Mouse (Mus musculus): ENCODE data around the gene Elovl7. TPM values are rescaled to one million over a fixed set of nuclear protein-coding genes. Genes with fewer than 3 reads are reported as not detected.
A peak's percentile ranks its signal among the peaks of the same experiment; 100 is the strongest.

Gene Elovl7
- polyA plus RNA-seq, 1 experiment from 2014 or later: 2.8 TPM

DNA sequence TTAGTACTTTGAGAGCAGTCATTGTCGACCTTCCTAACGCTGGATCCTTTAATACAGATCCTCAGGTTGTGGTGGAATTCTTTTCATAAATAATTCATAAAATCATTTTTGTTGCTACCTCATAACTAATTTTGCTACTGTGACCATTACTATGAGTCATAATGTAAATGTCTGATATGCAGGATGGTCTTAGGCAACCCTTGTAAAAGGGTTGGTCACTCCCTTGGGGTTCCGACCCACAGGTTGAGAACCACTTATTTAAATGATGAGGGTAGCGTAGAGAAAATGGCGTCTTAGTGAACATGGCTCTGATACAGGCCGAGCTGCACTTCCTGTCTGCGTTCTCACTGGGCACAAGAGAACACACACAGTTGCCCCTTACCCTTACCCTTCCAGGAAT lies 63.1 kb downstream of the Elovl7 start:
- H3K9ac ChIP-seq: no peak overlapping the region
- no peak overlapping the region for H3K4me3 ChIP-seq
- no peak overlapping the region for H3K4me2 ChIP-seq
- no peaks in the 10 kb centered on the region for H3K9me3 ChIP-seq (replicated peaks)
- no peak overlapping the region for H3K27ac ChIP-seq
- no peaks in the 10 kb centered on the region for H3K36me3 ChIP-seq
- WGBS: 86% methylated on average over 7 of the region's 7 CpGs
- H3K27me3 ChIP-seq: 0 out of 2 replicates have a peak, but pooled peaks cover 8% of the 10 kb centered on the region
- no peak for ATAC-seq (replicated peaks; ENCODE audit: insufficient number of reproducible peaks, insufficient read depth, low FRiP score, low read depth)
- H3K4me1 ChIP-seq (replicated peaks): 0 out of 2 replicates have a peak, but pooled peaks cover 5% of the 10 kb centered on the region

DNA sequence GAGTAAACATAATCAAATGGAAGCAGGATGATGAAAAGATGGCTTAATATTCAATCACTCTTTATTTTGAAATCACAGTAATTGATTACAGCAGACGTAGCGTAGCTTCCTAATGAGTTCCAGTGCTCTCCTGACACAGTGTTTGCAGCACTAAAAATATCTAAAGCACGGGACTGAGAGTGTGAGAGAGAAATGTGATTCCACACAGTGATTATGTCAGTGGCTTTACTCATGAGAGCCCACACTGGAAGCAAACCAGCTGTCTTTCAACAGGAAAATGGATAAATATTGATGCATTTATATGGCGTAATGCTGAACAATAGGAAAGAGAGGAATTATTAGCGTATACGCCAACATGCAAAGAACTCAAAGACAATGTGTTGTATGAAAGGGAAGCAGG lies 64.4 kb downstream of the Elovl7 start:
- Histone ChIP-seq H3K36me3 (no peaks in the 10 kb centered on the region), H3K27me3 (0 out of 2 replicates have a peak, but pooled peaks cover 8% of the 10 kb centered on the region), H3K4me3 (no peak overlapping the region), H3K4me2 (no peak overlapping the region), H3K9ac (no peak overlapping the region), H3K27ac (no peak overlapping the region), H3K4me1 (replicated peaks) (0 out of 2 replicates have a peak, but pooled peaks cover 3% of the 10 kb centered on the region), H3K9me3 (replicated peaks) (no peaks in the 10 kb centered on the region)
- WGBS: 51% methylated on average over 6 of the region's 6 CpGs
- no peak for ATAC-seq (replicated peaks; ENCODE audit: insufficient number of reproducible peaks, insufficient read depth, low FRiP score, low read depth)

DNA sequence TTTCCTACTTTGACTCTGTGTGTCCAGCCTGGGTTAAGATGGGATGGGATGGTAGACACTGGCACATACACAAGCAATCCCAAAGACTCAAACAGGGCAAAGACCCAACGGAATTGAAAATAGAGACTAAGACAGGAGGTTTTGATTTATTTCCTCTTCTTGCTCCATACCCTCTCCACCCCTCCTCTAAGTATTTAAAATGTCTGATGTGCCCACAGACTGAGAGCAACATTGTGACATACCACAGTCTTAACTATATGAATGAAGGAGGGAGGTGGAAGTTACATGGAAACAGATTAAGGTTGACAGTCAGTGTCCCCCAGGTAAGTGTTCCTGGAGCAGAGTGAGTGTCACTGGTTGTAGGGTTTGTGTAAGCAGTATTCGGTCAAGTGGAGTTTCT lies 70.1 kb downstream of the Elovl7 start:
- H3K4me2 ChIP-seq: no peak overlapping the region
- no peaks in the 10 kb centered on the region for H3K9me3 ChIP-seq (replicated peaks)
- ATAC-seq (replicated peaks; ENCODE audit: insufficient number of reproducible peaks, insufficient read depth, low FRiP score, low read depth): no peak
- 82% methylated on average over 2 of the region's 2 CpGs for WGBS
- no peak overlapping the region for H3K9ac ChIP-seq
- no peak overlapping the region for H3K27ac ChIP-seq
- H3K4me3 ChIP-seq: no peak overlapping the region
- H3K27me3 ChIP-seq: 0 out of 2 replicates have a peak, but pooled peaks cover 8% of the 10 kb centered on the region
- no peaks in the 10 kb centered on the region for H3K4me1 ChIP-seq (replicated peaks)
- H3K36me3 ChIP-seq: no peaks in the 10 kb centered on the region

DNA sequence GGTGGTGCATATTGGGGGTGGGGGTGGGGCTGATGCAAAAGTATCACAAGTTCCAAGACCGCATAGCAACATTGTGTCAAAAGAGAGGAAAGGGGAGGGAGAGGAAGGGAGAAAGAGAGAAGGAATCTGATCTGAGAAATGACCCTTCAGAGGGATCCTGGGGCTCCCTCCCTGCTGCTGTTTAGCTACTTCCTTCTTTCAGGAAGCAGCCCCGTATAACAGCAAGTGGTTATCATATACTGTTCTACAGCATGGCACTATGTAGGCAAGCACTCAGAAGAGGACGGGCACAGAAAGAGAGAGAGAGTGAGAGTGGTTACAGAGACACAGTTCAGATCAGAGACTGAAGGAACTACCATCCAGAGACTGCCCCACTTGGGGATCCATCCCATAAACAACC lies 73.7 kb downstream of the Elovl7 start:
- ATAC-seq (replicated peaks; ENCODE audit: insufficient number of reproducible peaks, insufficient read depth, low FRiP score, low read depth): no peak
- H3K4me2 ChIP-seq: no peak overlapping the region
- no peaks in the 10 kb centered on the region for H3K36me3 ChIP-seq
- H3K27me3 ChIP-seq: peaks cover 12% of the 10 kb centered on the region
- H3K4me3 ChIP-seq: no peak overlapping the region
- WGBS: 46% methylated on average over 3 of the region's 3 CpGs
- H3K4me1 ChIP-seq (replicated peaks): no peaks in the 10 kb centered on the region
- H3K9me3 ChIP-seq (replicated peaks): no peaks in the 10 kb centered on the region
- H3K9ac ChIP-seq: no peak overlapping the region
- H3K27ac ChIP-seq: no peak overlapping the region

DNA sequence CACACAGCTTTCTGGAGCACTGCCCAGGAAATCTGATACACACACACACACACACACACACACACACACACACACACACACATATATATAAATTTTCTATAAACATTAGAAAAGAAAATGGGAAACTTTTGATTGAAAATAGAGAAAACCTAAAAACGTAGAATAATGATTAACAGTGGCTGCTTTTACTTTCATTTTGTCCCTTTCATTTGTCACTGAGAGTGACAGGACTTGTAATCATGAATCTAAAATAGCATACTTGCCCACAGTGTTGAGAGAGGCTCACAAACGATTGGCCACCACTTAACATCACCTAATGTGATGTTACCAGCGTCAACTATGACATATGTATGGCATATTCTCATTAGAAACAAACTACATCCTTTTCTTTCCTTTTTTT lies 75.2 kb downstream of the Elovl7 start:
- ATAC-seq (replicated peaks; ENCODE audit: insufficient number of reproducible peaks, insufficient read depth, low FRiP score, low read depth): no peak

DNA sequence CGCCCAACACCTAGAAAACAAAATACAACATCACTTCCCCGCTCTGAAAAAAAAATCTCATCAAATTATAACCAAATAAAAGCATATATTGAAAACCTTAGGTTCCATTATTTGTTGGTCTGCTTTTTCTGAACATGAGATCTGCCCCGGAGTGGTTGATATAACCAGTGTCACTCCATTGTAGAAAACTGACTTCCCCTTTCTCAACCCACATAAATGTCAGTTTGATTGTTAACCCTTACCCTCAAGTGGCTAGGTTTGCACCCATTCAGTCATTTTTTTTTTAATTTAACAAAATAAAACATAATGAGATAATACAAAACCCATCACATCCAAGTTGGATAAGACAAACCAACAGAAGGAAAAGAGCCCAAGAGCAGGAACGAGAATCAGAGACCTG lies 76.1 kb downstream of the Elovl7 start:
- ATAC-seq (replicated peaks; ENCODE audit: insufficient number of reproducible peaks, insufficient read depth, low FRiP score, low read depth): no peak
- Histone ChIP-seq H3K27me3 (peaks cover 15% of the 10 kb centered on the region), H3K4me1 (replicated peaks) (no peaks in the 10 kb centered on the region), H3K4me3 (no peak overlapping the region), H3K9me3 (replicated peaks) (no peaks in the 10 kb centered on the region), H3K4me2 (no peak overlapping the region), H3K27ac (no peak overlapping the region), H3K9ac (no peak overlapping the region), H3K36me3 (no peaks in the 10 kb centered on the region)
- WGBS: 81% methylated on average over 4 of the region's 4 CpGs

More for the DNA sequence above, 75.2 kb downstream of the Elovl7 start:
- no peaks in the 10 kb centered on the region for H3K9me3 ChIP-seq (replicated peaks)
- 64% methylated on average over 3 of the region's 3 CpGs for WGBS
- H3K27me3 ChIP-seq: peaks cover 15% of the 10 kb centered on the region
- H3K36me3 ChIP-seq: no peaks in the 10 kb centered on the region
- H3K27ac ChIP-seq: no peak overlapping the region
- no peak overlapping the region for H3K4me2 ChIP-seq
- H3K4me1 ChIP-seq (replicated peaks): no peaks in the 10 kb centered on the region
- H3K4me3 ChIP-seq: no peak overlapping the region
- no peak overlapping the region for H3K9ac ChIP-seq

DNA sequence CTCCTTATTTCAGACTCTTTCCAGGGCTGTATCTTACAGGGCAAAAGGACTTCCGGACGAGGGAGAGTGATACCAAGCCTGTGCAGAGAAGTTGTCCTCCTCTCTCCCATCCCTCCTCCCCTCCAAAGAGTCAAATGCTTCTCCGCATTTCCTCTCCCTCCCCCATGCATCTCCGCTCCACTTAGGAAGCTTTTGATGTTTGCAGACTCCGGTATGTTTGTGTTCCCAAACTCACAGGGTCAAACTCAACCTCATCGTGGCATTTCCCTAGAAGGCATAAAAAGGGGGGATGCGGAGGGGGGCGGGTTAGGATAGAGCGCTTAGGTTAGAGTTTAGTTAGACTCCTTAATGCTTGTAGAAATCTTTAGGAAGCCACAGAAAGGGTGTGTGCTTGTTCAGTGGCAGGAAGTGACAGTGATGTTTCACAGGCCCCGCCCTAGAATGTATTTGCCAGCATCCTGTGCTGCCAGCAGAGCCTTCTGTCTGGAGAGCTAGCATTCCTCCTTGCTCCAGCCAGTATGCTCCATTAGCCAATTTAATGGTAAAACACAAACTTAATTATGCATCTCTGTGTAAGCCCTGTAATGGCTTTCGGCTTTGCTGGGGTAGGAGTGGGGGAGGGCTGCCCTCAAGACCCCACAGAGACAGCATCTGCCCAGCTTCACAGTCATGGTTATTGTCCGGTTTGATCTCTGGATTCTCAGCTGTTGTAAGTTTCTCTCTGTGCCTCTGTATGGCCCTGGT lies 83.3 kb downstream of the Elovl7 start:
- Histone ChIP-seq H3K36me3 (no peaks in the 10 kb centered on the region), H3K9ac (no peak overlapping the region), H3K27ac (peak overlapping the region; percentile 65), H3K4me2 (peak overlapping the region; percentile 67), H3K27me3 (peaks cover 16% of the 10 kb centered on the region), H3K4me3 (peak overlapping the region; percentile 42), H3K9me3 (replicated peaks) (no peaks in the 10 kb centered on the region), H3K4me1 (replicated peaks) (peaks cover 12% of the 10 kb centered on the region)
- WGBS: 6% methylated on average over 12 of the region's 12 CpGs
- ATAC-seq (replicated peaks; ENCODE audit: insufficient number of reproducible peaks, insufficient read depth, low FRiP score, low read depth): peak; percentile 66; the same call in 1 of the 2 replicates

DNA sequence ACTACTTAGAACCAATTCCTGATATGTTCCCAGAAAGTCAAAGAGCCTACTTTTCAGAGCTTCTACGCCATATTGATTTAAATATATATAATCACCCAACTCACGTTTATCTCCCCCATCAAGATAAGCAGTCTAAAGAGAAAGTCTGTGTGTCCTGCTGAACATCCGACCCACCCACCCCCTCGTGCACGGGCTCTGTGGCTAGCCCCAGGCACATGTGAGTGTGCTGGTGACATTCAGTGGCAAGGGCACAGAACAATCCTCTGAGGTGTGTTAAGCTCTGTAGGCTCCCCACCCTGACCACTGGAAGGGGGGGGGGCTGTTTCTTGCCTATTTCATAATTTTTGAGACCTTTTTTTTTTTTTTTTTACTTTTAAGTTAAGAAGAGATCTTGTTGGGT lies 84.0 kb downstream of the Elovl7 start:
- peak overlapping the region; percentile 65; the same call in 1 of the 2 replicates for H3K27ac ChIP-seq
- H3K4me3 ChIP-seq: no peak overlapping the region

DNA sequence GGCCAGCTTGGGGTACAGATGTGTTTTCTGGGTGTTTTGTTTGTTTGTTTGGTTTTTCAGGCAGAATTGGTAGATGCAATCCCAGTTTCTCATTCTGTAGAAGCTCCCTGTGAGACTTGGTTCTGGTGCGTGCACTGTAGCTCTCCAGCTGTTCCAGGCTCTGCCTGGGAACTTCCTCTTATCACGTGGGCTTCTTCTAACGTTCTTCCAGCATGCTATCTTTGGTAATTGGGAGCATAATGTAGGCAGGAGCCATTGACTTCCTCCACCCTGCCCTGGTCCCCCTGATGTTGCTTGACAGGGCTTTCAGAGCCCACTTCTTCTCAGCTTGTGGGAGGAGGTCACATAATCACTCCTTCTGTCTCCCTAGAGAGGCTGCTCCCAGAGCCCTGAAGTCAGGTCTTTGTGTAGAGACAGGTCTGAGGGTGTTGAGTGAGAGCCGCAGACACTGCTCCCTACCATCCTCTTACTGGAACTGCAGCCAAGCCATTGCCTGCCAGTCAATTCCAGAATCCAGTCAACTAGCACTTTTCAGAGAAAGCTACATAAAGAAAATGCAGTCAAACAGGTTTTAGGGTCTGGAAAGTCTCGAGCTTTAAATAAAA lies 86.2 kb downstream of the Elovl7 start:
- Histone ChIP-seq H3K4me3 (no peak overlapping the region), H3K27me3 (peaks cover 32% of the 10 kb centered on the region), H3K4me1 (replicated peaks) (peaks cover 12% of the 10 kb centered on the region), H3K9ac (no peak overlapping the region), H3K4me2 (no peak overlapping the region), H3K36me3 (no peaks in the 10 kb centered on the region), H3K9me3 (replicated peaks) (no peaks in the 10 kb centered on the region), H3K27ac (no peak overlapping the region)
- ATAC-seq (replicated peaks; ENCODE audit: insufficient number of reproducible peaks, insufficient read depth, low FRiP score, low read depth): no peak
- WGBS: 14% methylated on average over 5 of the region's 5 CpGs

More for the DNA sequence above, 84.0 kb downstream of the Elovl7 start:
- Histone ChIP-seq H3K27me3 (peaks cover 21% of the 10 kb centered on the region), H3K4me1 (replicated peaks) (peaks cover 12% of the 10 kb centered on the region), H3K9ac (no peak overlapping the region), H3K9me3 (replicated peaks) (no peaks in the 10 kb centered on the region), H3K4me2 (no peak overlapping the region), H3K36me3 (no peaks in the 10 kb centered on the region)
- 41% methylated on average over 5 of the region's 5 CpGs for WGBS
- ATAC-seq (replicated peaks; ENCODE audit: insufficient number of reproducible peaks, insufficient read depth, low FRiP score, low read depth): no peak

DNA sequence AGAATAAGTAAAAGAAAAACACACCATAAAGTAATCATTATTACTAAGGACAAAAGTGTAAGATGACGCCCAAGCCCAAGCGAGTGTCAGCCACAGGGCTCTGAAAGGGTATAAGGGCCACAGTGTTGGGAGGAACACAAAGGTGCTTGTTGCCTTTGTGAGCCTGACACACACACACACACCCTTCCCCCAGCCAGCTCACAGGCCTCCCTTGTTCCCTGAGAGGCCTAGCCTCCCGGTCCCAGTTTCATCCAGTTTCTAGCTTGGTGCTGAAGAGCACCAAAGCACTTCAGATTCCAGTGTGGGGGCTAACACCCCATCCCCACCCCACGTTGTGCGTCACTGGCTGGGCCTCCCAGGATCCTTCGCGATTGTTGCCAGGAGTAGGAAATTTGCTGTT lies 87.2 kb downstream of the Elovl7 start:
- Histone ChIP-seq H3K9me3 (replicated peaks) (no peaks in the 10 kb centered on the region), H3K4me2 (no peak overlapping the region), H3K9ac (no peak overlapping the region), H3K27me3 (peaks cover 40% of the 10 kb centered on the region), H3K36me3 (no peaks in the 10 kb centered on the region), H3K4me3 (no peak overlapping the region), H3K4me1 (replicated peaks) (peaks cover 12% of the 10 kb centered on the region), H3K27ac (no peak overlapping the region)
- WGBS: 64% methylated on average over 7 of the region's 7 CpGs
- no peak for ATAC-seq (replicated peaks; ENCODE audit: insufficient number of reproducible peaks, insufficient read depth, low FRiP score, low read depth)

DNA sequence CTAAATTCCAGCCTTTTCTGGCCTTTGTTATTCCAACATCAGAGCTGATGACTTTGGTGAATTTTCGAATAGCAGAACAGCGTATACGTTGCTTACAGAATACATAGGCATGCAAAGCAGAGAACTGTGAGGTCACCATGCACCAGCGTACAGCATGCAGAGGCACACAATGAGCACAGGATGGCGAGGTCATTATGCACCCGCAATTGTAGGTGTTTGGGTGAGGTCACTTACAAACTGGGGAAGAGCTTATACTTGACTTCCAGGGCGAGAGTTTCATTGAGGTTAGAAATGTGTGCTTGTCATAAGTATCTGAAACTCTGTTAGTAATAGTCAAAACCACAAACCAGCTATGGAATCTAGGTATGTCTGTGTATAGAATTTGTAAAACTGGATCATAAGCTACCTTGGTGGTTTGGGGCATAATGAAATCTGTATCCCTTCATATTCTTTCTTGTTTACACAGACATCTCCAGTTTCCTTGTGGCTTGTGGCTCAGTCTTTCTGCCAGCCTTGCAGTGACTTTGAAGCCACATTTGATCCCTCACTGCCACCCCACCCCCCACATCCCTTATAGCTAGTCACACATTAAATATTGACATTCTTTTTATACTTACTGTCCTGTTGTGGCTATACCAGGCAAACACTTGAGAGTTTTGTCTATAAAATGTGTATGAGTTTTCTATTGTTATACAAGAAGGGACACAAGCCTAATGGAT lies 88.9 kb downstream of the Elovl7 start:
- H3K4me1 ChIP-seq (replicated peaks): peaks cover 5% of the 10 kb centered on the region; the same call in 1 of the 2 replicates
- H3K4me3 ChIP-seq: no peak overlapping the region
- 76% methylated on average over 7 of the region's 7 CpGs for WGBS
- peaks cover 49% of the 10 kb centered on the region for H3K27me3 ChIP-seq
- H3K27ac ChIP-seq: no peak overlapping the region
- no peaks in the 10 kb centered on the region for H3K36me3 ChIP-seq
- ATAC-seq (replicated peaks; ENCODE audit: insufficient number of reproducible peaks, insufficient read depth, low FRiP score, low read depth): no peak
- H3K4me2 ChIP-seq: no peak overlapping the region
- no peaks in the 10 kb centered on the region for H3K9me3 ChIP-seq (replicated peaks)
- H3K9ac ChIP-seq: no peak overlapping the region

Data from heart, embryonic 15.5 days (tissue).